Mouse (Mus musculus) lung, embryonic 14.5 days (tissue): ENCODE results near the gene Hmg20b. TPM values are rescaled to one million over a fixed set of nuclear protein-coding genes. Genes with fewer than 3 reads are reported as not detected.

Experiments
- ATAC-seq: fragments of 200-750 bp; cut with Nextera tagmentation; 2 replicates; pipeline ENCODE4 v1.8.0; 2017; ENCODE audit warnings: mild to moderate bottlenecking, moderate TSS enrichment, moderate library complexity; ENCODE audit not compliant: insufficient read depth
- DNase-seq: peaks from one replicate; pipeline ENCODE4 v3.0.0-alpha.2; 2015
- H3K27ac ChIP-seq: fragments of 300-500 bp; sonication (generic); 2 replicates; pipeline ENCODE4 v1.5.1; 2014; ENCODE audit warnings: low read depth, mild to moderate bottlenecking, moderate library complexity
- H3K27me3 ChIP-seq: fragments of 300-500 bp; sonication (generic); 2 replicates; pipeline ENCODE4 v1.6.1; 2014; ENCODE audit warnings: low read length, control low read depth; ENCODE audit not compliant: insufficient read depth
- H3K36me3 ChIP-seq: fragments of 300-500 bp; sonication (generic); 2 replicates; pipeline ENCODE4 v1.6.1; 2014; ENCODE audit warnings: control low read depth; ENCODE audit not compliant: insufficient read depth
- H3K4me1 ChIP-seq: fragments of 300-500 bp; sonication (generic); 2 replicates; pipeline ENCODE4 v1.6.1; 2014; ENCODE audit warnings: antibody characterized with exemption, control low read depth; ENCODE audit not compliant: insufficient read depth
- H3K4me2 ChIP-seq: fragments of 300-500 bp; sonication (generic); 2 replicates; pipeline ENCODE4 v1.6.1; 2014; ENCODE audit warnings: mild to moderate bottlenecking
- H3K4me3 ChIP-seq: fragments of 300-500 bp; sonication (generic); 2 replicates; pipeline ENCODE4 v1.5.1; 2014; ENCODE audit warnings: low read depth, low read length
- H3K9ac ChIP-seq: fragments of 300-500 bp; sonication (generic); 2 replicates; pipeline ENCODE4 v1.6.1; 2014
- H3K9me3 ChIP-seq: fragments of 300-500 bp; sonication (generic); 2 replicates; pipeline ENCODE4 v1.6.1; 2016; ENCODE audit warnings: low read depth, low read length, control low read depth
- CTCF ChIP-seq: IDR thresholded peaks from 2 replicates; pipeline ENCODE4 v1.5.1; 2016; ENCODE audit warnings: antibody characterized with exemption, low read depth
- WGBS: fragments of 180-500 bp; shearing (Covaris S2); extraction: QIAGEN DNeasy Blood & Tissue Kit; methylation state at CpG from one replicate; pipeline ENCODE4 v1.1.7; 2014; 5-methylcytosine and 5-hydroxymethylcytosine counted together
- polyA plus RNA-seq: library from polyadenylated mRNA; unstranded; fragments of >200 nt; fragmentation: Nextera tagmentation; extraction: Ambion mirVana; gene quantifications from 2 replicates; pipeline ENCODE4 v1.2.1, GENCODE M21; 2014

Hmg20b gene
- 98.7 and 105 TPM in 2 replicates for polyA plus RNA-seq

DNA sequence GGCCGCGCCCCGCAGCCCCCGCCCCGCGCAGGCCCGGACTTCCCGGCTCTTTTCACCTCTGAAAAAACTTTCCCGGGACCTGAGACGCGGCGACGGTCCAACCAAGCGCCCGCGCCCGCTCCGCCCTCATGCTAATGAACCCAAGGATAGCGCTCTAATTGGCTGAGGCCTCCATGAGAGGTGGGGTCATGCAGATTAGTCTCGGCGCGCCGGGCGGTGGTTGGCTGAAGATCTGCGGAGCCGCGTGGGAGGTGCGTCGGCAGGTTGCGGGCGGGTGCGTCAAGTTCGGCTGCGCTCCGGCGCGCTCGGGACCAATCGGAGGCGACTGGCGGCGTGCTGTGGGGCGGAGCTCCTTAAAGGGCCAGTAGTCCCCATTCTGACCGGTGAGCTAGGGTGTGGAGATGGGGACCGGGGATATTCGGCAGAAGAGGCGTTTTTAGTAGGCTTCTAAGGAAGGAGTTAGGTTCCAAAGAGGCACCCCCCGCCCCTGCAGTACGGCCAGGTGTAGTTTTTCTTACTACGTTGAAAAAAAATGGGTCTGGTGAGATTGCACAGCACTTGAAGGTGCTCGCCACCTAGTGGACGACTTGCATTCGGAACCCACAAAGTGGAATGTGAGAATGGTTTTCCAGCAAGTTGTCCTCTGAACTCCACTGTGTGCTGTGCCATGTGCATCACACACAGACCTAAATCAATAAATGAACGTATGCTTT lies at the start of gene Hmg20b:
Gene Hmg20b, minus strand, starts transcription at position 130 of the 713 bp plus-strand sequence.
- Histone ChIP-seq H3K4me3 (peak within 1 kb of the TSS; percentile 79), H3K27ac (peak within 1 kb of the TSS; percentile 81), H3K9me3 (no peaks in the 10 kb centered on the region), H3K4me1 (peaks cover 14% of the 10 kb centered on the region), H3K4me2 (peak within 1 kb of the TSS; percentile 95), H3K27me3 (no peaks in the 10 kb centered on the region), H3K9ac (peak within 1 kb of the TSS; percentile 84), H3K36me3 (peaks cover 21% of the 10 kb centered on the region)
- TF ChIP-seq CTCF, result peak; percentile 93
- ATAC-seq (peak; percentile 94), DNase-seq (peak; percentile 99)
- under 1% methylated on average over 54 of the region's 54 CpGs for WGBS

- H3K4me1 ChIP-seq, result peaks cover 24% of the 10 kb centered on the region
These were observed 49.6 kb upstream of the Hmg20b start for GRCm38 (mm10) chr10:81399798-81400308.

DNA sequence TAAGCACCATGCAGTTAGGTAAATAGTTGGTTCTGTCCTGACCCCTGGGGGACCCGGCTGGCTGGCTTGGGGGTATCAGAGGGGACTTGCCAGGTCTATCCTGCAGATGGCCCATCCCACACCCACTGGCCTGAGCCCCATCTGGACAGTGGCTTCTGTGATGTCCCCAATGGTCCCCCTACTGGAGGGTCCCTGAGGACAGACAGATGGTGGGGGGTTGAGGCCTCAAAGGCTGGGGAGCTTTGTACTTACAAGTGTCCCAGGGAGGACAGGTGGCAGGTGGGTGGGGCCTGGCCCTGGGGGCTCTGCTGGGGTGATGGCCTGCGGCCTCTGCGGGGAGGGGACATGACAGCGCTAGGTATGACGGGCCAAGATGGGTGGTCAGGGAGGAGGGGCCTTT lies 49.0 kb upstream of the Hmg20b start:
- Histone ChIP-seq H3K4me3 (no peak overlapping the region), H3K36me3 (peaks cover 63% of the 10 kb centered on the region), H3K4me1 (peaks cover 24% of the 10 kb centered on the region), H3K27ac (no peak overlapping the region), H3K9me3 (no peaks in the 10 kb centered on the region), H3K9ac (no peak overlapping the region), H3K4me2 (no peak overlapping the region), H3K27me3 (no peaks in the 10 kb centered on the region)
- 0 out of 2 replicates have a peak, but pooled peaks have one; percentile 1 for TF ChIP-seq CTCF
- WGBS, result 69% methylated on average over 5 of the region's 5 CpGs
- no peak for ATAC-seq
- DNase-seq, result no peak

More at GRCm38 (mm10) chr10:81399798-81400308, 49.6 kb upstream of the Hmg20b start:
- H3K36me3 ChIP-seq, result peaks cover 69% of the 10 kb centered on the region
- no peak overlapping the region for H3K4me3 ChIP-seq
- H3K4me2 ChIP-seq, result no peak overlapping the region
- ATAC-seq, result no peak
- H3K27ac ChIP-seq, result no peak overlapping the region
- no peak overlapping the region for H3K9ac ChIP-seq
- 75% methylated on average over 18 of the region's 18 CpGs for WGBS
- no peak for DNase-seq
- H3K27me3 ChIP-seq, result no peaks in the 10 kb centered on the region
- no peaks in the 10 kb centered on the region for H3K9me3 ChIP-seq
- TF ChIP-seq CTCF, result no peak

- Histone ChIP-seq H3K9me3 (no peaks in the 10 kb centered on the region), H3K4me2 (no peak overlapping the region), H3K4me3 (no peak overlapping the region), H3K36me3 (peaks cover 48% of the 10 kb centered on the region), H3K4me1 (peaks cover 4% of the 10 kb centered on the region), H3K9ac (no peak overlapping the region), H3K27ac (no peak overlapping the region), H3K27me3 (no peaks in the 10 kb centered on the region)
- DNase-seq, result no peak
- WGBS, result 77% methylated on average over 5 of the region's 5 CpGs
- TF ChIP-seq CTCF, result no peak
- ATAC-seq, result no peak
These were observed 46.5 kb upstream of the Hmg20b start for GRCm38 (mm10) chr10:81396749-81397148.

DNA sequence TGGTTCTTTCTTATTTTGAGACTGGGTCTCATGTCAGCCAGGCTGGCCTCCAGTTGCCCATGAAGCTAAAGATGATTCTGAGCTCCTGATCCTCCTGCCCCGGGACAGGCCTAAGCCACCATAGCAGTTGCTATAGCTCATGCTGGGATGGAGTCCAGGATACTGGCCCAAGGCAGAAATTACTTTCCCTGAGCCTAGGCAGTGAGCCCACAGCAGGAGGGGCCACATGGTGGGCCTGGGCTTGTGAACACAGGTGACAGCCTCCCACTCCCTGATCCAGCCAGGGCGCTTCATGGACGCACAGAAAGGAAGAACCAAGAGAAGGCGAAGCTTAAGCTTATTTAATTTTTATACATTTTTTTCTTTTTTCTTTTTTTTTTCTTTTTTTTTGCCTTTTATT lies 45.6 kb upstream of the Hmg20b start:
- no peaks in the 10 kb centered on the region for H3K9me3 ChIP-seq
- 87% methylated on average over 4 of the region's 4 CpGs for WGBS

GRCm38 (mm10) chr10:81395127-81395526 lies 44.8 kb upstream of the Hmg20b start:
- TF ChIP-seq CTCF, result peak; percentile 94
- no peak overlapping the region for H3K27ac ChIP-seq
- H3K9me3 ChIP-seq, result no peaks in the 10 kb centered on the region
- H3K36me3 ChIP-seq, result peaks cover 36% of the 10 kb centered on the region
- no peaks in the 10 kb centered on the region; the same call in 1 of the 2 replicates for H3K4me1 ChIP-seq
- no peaks in the 10 kb centered on the region for H3K27me3 ChIP-seq
- no peak overlapping the region for H3K9ac ChIP-seq
- peak; percentile 90 for DNase-seq
- WGBS, result 14% methylated on average over 5 of the region's 5 CpGs
- no peak for ATAC-seq
- no peak overlapping the region for H3K4me3 ChIP-seq
- H3K4me2 ChIP-seq, result no peak overlapping the region

More for the DNA sequence above, 45.6 kb upstream of the Hmg20b start:
- Histone ChIP-seq H3K36me3 (peaks cover 43% of the 10 kb centered on the region), H3K4me1 (no peaks in the 10 kb centered on the region; the same call in 1 of the 2 replicates), H3K4me3 (no peak overlapping the region), H3K27me3 (no peaks in the 10 kb centered on the region), H3K9ac (no peak overlapping the region), H3K27ac (no peak overlapping the region), H3K4me2 (no peak overlapping the region)
- DNase-seq (no peak), ATAC-seq (no peak)
- no peak for TF ChIP-seq CTCF

GRCm38 (mm10) chr10:81393456-81394063 lies 43.3 kb upstream of the Hmg20b start:
- Histone ChIP-seq H3K36me3 (peaks cover 27% of the 10 kb centered on the region), H3K9me3 (no peaks in the 10 kb centered on the region), H3K4me1 (no peaks in the 10 kb centered on the region; the same call in 1 of the 2 replicates), H3K27ac (no peak overlapping the region), H3K4me2 (peak overlapping the region; percentile 64), H3K27me3 (no peaks in the 10 kb centered on the region), H3K9ac (peak overlapping the region; percentile 48), H3K4me3 (peak overlapping the region; percentile 24)
- DNase-seq (peak; percentile 65), ATAC-seq (no peak)
- 4% methylated on average over 19 of the region's 19 CpGs for WGBS
- TF ChIP-seq CTCF, result no peak
